Mouse (Mus musculus) forelimb bud, embryonic 11.5 days (tissue): ENCODE measurements around the gene Lrp1.

Experiments used
- DNase-seq: peaks from one replicate; pipeline ENCODE4 v3.0.0-alpha.2; 2012; ENCODE audit warnings: low read depth, low spot score

The Lrp1 gene

DNA sequence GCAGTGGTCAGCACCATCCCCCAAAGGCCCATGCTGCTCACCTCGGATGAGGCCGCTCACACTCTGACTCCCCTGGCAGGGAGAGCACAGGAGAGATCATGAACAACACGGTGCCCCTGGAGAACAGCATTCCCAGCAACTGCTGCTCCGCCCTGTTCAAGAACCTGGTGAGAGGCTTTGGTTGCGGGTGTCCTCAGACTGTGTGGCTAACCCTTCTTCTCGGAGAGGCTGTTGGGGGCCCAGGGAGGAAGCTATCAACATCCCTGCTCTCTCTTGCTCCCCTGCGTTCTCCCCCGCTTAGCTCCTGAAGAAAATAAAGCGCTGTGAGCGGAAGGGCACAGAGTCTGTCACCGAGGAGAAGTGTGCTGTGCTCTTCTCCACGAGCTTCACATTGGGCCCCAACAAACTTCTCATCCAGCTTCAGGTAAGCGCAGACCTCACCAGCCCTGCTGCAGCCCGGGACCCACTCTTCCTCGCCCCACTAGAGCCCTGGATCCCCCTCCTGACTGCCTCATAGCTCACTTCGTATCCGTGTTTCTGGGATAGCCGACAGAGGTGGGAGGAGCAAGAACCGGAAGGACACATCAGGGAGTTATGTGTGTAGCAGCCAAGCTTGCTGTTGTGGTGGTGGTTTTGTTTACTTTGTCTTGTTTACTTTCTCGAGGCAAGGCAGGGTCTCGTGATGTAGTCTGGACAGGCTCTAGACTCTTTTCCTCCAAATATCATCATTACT is 32.1 kb upstream of the Lrp1 start:
- DNase-seq: no peak

- DNase-seq: no peak
Observed at GRCm38 (mm10) chr10:127645791-127646190, 24.8 kb upstream of the Lrp1 start.

DNA sequence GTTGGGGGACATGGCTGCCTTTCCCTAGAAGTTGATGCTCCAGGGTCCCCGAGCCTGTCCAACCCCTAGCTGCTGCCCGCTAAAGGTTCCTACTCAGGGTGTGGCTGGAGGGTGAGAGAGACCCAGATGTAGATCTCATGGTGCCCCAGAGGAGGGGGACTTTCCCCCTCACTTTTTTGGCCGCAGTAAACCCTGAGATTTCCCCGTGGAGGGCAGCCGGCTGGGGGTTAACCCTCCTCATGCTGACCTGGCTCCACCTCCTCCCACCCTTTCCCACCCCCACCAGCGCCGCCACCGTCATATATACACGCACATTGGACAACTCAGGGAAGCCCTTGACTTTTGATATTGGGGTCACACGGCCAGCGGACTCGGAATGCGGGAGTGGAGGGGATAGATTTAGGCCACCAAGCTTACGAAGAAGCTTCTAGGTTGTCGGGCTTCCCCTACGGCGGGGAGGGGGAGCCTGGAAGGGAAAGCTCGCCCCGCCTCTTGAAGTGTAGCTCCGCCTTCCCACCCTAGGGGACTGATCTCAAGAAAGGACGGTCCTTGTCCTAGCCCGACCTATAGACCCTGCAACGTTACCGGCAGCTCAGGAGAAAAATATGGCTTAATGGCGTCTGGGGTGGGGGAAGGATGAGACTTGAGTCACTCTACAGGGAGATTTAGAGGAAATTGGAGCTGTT is 22.7 kb upstream of the Lrp1 start:
- peak; percentile 34 for DNase-seq

GRCm38 (mm10) chr10:127642772-127643552 is 22.0 kb upstream of the Lrp1 start, which contains the start of gene Stat6:
Stat6 (plus strand) TSS chr10:127642986.
- DNase-seq: peak; percentile 37

DNA sequence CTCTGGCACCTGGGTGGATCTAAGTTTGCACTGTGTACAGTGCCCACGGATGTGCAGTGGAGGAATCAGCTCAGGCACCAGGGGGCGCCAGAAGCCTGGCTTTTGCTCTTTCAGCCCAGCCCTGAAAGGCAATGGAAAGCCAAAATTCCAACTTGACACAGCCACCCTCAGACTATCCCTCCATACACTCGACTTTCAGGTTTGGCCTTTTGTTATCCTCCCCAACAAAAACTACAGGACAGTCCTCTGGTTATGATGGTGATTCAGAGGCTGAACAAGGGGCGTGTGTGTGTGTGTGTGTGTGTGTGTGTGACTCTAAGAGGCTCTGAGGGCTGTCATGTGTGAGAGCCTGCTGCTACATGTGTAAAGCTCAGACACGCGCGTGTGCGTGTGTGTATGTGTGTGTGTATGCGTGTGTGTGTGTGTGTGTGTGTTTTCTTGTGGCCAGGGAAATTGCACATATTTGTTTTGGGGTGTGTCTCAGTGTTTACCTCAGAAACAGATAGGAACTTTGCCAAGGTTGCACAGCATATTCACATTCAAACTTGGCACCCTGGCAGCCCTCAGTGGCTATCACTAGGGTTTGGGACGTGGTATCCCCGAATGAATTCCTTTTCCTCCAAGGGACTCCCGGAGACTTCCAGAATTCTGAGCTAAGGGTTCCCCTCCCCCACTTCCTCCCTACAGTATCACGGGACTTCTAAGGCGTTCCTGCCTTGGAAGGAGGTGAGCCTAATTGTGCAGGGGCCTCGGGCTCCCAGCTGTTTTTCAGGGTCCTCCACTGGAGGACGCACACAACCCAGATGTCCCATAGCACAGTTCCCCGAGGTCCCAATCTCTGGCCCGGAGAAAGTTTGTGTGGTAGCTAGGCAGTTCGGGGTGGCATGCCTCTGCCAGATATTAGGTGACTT is 21.2 kb upstream of the Lrp1 start:
- peak; percentile 84 for DNase-seq

DNA sequence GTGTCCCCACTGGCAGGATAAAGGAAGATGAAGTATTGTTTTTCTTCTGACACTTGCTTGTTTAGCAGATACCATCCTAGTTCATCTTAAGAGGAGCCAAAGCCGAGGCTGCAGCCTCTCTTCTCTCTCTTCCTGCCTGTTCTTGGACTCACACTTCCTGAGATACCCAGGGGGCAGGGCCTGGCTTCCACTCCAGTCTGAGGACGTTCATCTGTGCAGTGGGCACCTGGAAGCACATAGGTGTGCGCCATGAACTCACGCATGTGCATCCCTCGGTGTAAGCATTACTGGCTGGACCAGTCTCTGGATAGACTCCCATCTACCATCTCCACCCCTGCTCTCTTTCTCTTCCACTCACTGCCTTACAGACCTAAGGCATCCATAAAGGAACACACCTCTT is 19.5 kb upstream of the Lrp1 start:
- DNase-seq: no peak

GRCm38 (mm10) chr10:127632668-127633271 is 11.8 kb upstream of the Lrp1 start:
- DNase-seq: no peak

DNA sequence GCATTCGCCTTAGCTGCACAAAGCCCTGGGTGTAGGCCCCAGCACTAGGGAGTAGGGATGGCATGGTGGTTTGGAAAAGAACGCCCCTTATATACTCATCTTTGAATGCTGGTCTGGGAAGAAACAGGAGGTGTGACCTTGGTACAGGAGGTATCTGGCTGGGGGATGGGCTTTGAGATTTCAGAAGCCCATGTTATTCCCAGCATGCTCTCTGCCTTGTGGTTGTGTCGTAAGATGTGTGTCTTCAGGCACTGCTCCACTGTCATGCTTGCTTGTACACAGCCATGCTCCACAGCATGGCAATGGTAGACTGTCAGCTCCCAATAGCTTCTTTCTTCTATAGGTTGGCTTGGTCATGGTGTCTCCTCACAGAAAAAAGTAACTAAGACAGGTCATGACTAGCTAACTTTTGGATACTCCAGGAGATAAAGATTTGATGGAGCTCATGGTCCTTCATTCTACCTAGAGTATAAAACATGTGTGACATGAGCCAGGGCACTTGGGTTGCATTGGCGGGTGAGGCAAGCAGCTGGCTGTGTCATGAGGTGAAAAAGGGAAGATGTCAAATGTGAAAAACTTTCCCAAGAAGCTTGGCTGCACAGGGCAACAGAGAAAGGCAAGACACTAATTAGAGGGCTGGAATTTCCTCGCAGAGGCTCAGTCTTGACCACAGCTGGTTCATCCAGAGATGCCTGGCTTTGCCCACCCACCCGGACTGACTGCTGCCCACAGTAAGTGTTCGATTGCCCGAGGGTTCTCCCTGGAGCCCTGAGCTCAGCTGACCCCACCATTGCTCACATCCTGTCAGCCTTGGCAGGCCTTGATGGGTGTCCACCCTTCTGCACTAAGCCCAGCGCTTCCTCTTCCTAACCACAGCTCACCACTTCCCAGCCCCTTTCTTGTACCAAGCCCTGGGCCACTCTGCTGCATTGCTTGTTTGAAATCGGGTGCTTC is 10.6 kb upstream of the Lrp1 start:
- DNase-seq: no peak

- DNase-seq: no peak
Observed at GRCm38 (mm10) chr10:127626433-127626832, 5.5 kb upstream of the Lrp1 start.

- DNase-seq: no peak
Observed at GRCm38 (mm10) chr10:127623439-127624216, 2.7 kb upstream of the Lrp1 start.

DNA sequence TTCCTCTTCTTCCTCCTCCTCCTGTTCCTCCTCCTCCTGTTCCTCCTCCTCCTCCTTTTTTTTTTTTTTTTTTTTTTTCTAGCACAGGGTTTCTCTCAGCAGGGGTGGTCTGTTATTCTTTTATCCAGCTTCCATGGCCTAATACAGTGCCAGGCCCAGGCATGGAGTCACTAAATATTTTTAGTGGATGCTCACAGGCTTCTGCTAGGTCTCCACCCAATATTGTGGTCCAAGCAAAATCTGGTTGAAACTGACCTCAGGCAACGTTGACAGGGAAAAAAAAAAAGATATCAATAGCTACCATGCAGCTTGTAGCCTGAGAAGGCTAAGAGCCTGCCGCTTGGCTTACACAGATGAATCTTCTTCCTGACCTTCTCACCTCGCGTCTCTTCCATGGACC is 1.7 kb upstream of the Lrp1 start:
- no peak for DNase-seq

DNA sequence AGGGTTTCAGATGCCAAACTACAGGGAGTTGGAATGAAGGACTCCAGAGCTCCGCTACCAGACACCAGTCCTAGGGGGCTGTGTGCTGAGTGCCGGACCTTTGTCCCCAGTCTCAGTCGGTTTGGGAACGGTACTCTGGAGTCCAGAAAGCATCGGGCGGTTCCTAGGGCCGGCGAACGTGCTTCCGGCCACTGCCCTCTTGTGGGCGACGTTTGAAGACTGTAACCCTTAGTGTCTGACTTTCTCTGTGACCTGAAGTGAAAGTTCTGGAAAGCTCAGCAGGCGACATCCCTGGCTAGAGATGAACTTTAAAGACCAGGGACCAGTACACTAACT is 1.1 kb upstream of the Lrp1 start:
- DNase-seq: no peak

GRCm38 (mm10) chr10:127621191-127622056 is 476 bp upstream of the Lrp1 start:
- peak; percentile 88 for DNase-seq

DNA sequence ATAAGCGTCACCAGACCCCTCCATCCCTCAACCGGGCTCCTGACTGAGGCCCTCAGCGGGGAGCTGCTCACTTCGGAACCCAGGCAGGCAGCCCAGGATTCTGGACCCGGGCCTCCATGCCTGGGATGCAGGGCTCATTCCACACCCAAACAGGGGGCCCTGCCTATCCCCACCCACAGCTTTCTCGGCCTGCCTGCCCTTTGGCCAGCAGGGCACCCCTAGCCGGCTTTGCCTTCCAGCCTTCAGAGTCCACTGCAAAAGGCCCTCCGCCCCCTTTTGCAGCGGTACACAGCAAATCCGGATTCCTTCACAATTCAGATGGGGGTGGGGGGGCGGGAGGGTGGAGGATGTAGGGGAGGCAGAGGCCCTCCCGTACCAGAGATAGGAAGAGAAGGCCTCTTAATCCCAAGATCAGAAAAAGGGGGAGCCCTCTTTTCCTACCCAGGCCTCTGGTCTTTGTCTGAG is 975 bp downstream of the Lrp1 start:
- DNase-seq: no peak

GRCm38 (mm10) chr10:127619119-127619721 is 1.7 kb downstream of the Lrp1 start:
- no peak for DNase-seq

DNA sequence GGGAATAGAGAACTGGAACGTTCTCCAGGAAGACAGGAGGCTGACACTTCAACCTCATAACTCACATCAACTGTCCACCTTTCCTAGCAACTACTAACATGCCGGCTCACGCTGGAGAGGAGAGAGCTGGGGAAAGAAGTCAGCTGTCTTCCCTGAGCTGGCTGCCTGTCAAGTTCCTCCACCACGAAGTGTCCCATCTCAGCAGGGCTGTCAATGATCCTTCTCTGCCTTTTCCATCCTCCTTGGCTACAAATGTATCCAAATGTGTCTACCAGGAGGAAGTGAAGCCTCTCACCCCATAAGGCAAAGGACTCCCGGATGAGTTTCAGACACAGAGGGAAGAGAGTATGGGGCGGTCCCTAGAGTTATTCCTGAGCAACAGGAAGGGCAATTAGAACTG is 2.8 kb downstream of the Lrp1 start:
- DNase-seq: no peak

DNA sequence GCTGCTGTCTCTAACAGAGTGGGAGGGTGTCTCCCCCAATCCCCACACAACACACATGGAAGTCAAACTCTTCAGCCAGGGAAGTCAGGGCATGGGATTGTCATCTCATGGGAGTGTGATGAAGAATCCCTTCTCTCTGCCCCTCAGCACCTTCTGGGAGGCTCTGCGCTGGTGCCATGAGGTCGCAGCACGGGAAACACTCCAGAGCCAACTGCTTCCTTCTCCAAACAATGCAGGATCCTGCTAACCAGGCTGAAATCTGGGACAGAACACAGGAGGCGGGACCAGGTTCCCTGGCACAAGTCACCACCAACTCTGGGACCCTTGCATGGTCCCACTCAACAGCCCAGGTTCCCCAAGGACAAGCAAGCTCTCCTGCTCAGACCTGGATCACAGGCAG is 3.7 kb downstream of the Lrp1 start:
- DNase-seq: no peak

DNA sequence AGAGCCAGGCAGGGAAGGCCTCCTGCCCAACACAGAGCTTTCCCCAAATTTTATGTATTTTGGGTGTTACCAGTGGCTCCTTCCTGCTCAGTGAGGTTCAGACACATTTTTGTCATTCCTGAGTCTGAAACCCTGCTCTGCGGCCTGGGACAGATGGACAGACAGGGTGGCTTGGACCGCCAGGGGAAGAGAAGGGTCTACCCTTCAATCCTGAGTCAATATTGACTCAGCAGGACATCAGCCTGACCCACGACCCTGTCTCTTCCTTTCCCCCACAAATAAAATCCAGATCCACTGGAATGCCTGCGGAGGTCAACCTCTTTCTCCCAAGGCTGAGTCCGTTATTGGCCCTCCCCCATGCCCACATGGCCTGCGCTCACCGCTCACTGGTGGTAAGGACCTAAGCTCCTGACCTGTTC is 4.7 kb downstream of the Lrp1 start:
- no peak for DNase-seq
